Mouse (Mus musculus) lung, postnatal 36 days (tissue): Measurements from ENCODE around the gene Ifnab.

Experiments
- DNase-seq: peaks from one replicate; pipeline ENCODE4 v3.0.0; 2022; ENCODE audit warnings: mixed read lengths

Ifnab gene

DNA sequence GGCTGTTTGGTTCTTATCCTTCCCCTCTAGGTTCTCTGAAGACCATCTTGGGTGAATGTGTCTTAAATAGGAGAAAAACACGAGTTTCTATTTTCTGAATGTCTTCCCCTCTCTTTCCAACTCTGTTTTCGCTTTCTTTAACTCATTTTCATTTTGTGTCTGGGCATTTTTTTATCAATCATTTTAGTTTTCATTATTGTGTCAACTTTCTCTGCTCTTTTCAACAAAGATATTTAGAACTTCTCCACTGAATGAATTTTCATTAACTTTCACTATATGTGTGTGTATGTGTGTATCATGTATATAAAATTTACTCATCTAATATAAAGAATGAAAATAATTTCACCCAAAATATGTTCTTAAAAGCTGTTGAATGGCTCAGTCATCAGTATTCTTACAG lies at the start of gene Ifnab:
Gene Ifnab (minus strand): TSS at position 101 of the 400 bp plus-strand sequence.
- no peak for DNase-seq

DNA sequence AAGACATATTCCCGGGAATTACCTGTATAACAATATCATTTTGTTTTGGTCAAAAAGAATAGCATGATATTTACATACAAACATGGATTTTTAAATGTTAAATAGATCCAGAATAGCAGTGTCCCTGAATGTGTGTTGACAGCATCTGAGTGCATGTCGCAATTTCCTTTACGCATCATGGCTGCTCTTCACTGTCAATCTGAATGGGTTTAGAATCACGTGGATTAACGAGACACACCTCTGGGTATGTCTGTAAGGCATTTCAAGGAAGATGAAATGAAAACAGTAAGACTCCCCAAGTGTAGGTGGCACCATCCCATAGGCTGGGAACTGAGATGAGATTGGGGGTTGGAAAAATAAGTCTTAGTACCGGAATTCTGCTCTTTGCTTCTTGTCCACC lies 47.9 kb upstream of the Ifnab start:
- no peak for DNase-seq

DNA sequence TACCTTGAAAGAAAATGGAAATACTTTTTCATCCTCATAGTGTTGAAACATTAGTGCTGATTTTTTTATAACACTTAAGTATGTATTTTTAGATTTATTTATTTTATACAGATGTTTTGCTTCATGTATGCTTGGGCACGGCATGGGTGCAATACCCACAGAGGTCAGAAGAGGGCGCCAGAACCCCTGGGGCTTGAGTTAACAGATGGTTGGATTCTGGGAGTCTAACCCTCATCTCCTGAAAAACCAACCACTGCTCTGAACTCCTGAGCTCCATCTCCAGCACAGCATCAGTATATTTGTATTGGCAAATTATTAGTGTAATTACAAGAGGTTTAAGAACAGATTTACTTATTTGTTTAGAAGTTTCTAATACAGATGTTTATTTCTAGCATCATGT lies 47.3 kb upstream of the Ifnab start:
- peak; percentile 84 for DNase-seq

DNA sequence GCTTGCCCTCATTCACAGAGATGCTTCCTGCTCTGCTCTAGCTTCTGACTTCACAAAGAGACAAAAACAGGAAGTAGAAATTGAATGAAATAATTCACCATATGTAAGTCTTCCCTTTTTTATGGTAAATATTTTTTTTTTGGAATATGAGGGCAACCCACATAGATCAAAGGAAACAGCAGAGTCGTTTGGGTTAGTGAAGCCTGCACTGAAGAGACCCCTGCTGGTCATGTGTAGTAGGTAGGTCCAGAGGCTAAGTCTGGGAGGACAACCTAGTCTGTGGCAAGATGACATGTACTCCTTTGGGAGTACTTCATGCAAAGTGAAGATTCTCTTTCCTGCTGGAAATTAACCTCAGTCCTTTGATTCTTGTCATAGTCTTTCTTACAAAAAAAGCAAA lies 36.2 kb upstream of the Ifnab start:
- peak; percentile 79 for DNase-seq

DNA sequence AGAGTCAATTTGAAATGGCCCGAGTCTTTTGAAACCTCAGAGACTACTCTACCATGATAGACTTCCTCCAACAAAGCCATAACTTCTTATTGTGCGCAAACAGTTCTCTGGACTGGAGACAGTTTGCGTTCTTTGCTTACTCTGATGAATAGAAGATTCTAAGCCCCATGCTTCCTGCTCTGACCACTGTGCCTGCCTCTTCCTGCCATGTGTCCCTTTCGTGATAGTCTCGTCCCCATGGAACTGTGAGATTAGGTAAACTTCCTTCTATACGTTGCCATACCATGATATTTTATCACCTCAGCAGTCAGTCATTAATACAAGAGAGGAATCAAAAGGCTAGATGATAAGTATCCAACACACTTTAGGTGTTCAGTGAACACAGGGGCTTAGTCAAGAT lies 35.6 kb upstream of the Ifnab start:
- DNase-seq: no peak

DNA sequence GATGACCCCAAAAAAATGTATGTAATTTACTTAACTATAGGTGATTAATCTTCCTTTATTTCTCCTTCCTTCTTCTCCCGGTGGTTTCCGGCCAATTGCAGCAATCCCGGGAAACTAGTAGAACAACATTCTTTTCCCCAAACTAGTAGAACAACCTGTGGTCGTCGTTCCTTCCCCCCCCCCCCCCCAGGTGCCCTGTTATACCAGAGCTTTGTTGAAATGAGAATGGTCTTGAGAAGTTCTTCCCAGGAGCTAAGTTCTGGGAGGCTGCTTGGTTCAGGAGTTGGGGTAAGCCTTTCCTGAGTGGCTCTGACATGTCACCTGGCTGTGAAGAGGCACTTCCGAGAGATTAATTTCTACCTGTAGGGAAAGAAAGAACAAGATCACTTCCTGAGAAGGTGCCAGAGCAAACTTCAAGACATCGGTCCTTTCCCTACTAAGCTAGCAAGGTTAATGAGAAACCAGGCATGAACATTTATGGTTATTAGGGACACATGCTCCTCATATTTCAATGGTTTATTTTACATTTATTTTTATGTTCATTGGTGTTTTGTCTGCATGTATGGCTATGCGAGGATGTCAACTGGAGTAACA lies 32.4 kb upstream of the Ifnab start:
- DNase-seq: no peak

DNA sequence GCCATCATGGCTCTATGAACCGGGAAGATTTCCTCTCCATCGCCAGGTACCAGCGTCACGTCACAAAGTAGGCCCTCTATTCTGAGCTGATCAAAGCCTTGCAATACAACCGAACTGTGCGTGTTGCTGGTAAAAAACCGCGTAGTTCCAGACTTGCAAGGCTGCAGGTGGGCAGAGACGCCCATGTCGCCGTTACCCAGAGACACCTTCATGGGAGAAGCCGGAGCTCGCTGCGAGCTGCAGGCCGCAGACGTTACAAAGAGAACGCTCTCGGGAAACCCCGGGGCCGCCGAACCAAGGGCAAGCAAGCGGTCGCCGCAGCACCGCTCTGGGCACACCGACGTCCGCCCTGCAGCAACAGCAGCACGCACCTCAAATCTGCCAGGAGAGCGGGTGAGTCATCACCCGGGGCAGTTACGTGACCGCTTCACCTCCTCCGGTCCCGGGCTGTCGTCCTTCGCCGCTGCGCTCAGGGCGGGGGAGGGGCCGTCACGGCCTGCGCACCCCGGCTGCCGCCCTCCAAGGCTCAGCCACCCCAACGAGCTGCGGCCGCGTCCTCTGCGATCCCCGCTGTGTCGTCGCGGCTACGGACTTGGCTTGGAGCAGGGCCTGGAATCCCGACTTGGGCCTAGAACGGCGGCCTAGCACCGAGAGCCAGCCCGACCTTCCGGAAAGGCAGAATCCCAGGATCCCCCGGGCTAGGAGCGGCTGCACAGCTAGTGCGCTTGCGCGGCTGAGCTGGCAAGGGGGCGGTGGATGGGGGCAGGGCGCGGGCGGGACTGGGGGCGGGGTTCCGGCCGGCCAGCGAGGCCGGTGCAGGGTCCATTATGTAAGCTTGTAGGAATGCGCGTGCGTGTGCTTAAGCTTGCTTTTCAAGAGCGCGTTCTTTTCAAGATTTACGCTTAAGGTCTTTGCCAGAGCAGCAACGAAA lies 30.9 kb upstream of the Ifnab start, which contains the start of the genes Gm26566 and Klhl9:
Gene Gm26566 (plus strand): TSS at position 15 of the 931 bp plus-strand sequence.
Gene Klhl9 (minus strand): TSS at position 675 of the 931 bp plus-strand sequence.
- peak; percentile 91 for DNase-seq

DNA sequence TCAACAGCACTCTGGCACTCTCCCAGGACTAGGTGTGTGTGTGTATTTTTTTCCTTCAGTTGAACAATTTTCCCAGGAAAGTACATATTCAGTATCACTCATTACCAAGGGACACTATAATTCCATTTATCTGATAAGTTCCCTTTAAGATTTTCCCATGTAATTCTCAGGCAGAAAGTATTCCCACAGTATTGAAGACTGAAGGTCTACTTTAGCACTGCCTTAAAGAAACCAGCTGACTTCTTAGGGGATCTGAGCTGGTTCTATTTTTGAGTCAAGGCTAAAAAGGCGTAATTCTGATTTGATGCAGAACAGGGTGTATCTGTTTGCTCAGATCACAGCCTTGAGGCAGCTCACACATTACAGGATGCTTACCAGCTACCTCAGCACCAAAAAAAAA lies 27.6 kb upstream of the Ifnab start:
- DNase-seq: peak; percentile 46

DNA sequence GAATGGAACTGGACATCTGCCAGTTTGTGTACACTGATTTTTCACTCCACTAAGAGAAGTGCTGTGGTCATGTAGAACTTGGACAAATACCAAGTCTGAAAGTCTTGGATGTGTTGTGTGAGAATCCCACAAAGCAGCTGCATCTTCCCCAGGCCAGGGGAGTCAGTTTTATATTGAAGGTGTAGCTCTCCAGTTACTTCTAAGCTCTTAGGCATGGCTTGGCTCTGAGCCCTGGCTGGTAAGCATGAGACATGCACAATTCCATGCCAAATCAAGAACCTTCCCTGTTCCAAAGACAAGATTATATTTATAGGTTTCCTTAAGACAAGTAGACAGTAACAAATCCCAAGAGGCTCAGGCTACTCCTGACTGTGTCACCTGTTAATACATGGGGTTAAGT lies 23.9 kb upstream of the Ifnab start:
- no peak for DNase-seq

DNA sequence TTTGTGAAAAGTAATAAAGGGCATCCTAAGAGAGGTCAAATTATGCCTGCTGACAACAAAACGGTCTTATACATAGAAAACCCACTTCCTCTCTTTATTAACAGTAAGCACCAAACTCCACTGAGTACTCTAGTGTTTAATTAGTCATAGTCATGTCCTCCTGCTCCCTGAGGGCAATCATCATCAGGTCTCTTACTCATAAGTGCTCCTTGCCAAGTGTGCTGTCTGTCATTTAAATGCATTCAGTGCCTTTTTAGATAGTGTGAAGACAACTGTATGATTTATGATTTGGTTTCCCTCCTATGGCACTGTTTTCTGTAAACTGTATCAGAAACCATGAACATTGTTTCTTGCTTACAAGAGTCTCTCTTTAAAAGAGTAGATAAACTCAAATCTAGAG lies 23.1 kb upstream of the Ifnab start:
- DNase-seq: no peak

DNA sequence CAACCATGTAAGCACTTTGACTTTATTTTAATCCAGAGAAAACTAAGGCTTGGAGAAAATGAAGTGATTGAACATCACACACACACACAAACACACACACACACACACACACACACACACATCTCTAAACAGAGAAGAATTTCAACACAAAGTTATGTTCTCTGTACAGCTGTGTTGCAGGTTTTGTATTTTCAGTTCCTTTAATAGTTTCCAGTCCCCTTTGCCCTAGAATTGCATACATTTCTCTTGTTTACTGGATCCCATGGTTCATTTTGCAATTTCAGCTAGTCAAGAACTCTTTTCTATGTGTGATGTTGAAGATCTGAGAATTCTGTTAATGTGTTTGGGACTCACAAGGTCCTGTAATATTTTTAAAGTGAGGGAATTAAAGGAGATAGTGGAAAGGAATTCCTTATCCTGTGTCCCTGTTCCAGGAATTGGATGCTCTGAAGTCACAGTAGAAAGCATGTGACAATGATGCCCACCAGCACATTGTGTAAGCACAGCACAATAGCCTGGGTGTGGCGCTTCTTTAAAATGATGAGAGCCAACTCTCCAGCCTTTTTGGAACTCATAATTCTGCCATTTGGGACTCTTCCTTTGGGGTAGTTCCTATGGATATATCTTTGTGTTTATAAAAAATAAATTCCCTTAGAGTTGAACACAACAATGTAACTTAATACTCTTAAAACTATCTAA lies 16.1 kb upstream of the Ifnab start:
- DNase-seq: peak; percentile 53

DNA sequence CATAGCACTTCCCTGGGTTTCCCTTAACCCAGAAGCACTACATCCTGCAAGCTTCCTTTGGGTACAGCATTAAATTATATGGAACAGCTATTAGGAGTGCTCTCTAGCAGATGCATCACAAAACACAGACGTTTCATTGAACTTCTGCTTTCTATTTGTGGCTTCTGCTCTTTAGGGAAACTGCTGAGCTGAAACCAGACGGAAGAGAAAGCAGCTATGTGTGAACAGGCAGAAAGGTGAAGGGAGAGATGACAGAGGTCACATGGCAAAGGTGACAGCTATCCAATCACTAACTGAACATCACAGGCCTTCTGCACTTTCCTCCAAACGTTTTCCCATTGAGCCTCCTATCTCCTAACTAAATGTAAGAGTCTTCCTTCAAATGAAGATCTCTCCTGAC lies 14.8 kb upstream of the Ifnab start:
- DNase-seq: no peak

DNA sequence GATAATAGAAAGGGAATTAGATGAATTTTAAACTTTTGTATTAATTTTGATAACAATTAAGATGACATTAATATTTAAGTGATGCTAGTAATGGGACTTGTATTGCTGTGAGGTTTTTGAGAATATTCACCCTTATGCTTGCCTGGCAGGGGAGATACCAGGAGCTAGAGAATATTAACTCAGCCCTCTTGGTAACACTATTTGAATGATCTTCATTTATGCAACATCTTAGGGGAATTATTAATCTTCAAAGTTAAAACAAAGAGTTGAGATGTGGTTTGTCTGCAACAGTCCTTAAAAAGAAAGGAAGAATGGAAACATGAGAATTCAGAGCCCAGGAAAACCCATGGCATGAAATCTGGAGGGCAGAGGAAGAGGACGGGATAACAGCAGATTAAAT lies 8.1 kb upstream of the Ifnab start:
- DNase-seq: no peak

DNA sequence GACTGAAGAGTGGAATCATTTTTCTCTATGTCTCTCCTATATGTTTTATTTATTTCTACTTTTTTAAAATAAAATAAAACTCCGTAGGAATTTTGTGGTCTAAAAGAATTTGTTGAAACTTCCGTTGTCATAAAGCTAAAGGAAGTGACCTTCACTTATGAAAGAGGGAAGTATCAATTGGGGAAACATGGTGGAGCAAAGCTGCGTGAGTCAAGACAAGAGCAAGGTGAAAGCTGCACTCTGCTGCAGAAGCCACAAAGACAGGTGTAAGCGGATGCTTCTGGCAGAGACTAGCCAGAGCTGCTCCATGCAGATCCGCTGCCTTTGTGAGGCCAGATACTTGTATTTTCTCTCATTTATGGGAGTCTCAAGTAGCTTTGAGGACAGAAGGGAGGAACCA lies 7.6 kb upstream of the Ifnab start:
- DNase-seq: no peak

DNA sequence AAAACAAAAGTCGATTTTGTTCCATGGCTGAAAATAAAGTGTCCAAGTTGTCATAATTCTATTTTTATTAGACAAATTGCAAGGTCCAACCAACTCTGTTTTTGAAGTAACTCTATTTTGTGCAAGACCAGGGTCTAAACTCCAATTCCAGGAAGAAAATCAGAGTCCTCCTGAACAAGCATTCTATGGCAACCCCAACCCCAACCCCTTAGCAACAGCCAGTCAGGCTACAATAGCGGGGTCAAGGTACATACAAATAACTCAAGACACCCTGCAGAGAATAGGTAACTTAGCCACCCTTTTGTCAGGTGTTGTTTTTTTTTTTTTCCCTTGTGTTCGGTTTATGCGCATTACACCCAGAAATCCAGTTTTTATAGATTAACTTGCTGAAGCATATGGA lies 6.6 kb upstream of the Ifnab start:
- no peak for DNase-seq

DNA sequence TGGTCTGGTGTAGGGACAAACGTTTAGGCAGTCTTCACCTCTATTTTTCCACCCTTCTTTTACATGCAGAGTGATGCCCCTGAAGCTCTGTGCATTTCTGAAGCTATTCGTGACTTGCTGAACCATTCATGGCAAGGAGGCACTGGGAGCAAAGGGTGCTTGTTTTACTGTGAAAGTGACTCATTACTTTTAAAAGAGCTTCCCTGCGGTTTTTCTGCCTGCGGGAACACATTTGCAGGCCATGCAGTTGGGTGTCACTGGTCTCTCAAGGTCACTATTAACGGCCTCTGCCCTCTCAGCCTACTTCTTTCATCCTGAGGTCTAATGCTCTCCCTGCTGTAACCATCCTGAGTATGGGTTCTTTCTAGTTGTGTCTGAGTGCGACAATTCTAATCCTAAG lies 5.9 kb upstream of the Ifnab start:
- DNase-seq: no peak

DNA sequence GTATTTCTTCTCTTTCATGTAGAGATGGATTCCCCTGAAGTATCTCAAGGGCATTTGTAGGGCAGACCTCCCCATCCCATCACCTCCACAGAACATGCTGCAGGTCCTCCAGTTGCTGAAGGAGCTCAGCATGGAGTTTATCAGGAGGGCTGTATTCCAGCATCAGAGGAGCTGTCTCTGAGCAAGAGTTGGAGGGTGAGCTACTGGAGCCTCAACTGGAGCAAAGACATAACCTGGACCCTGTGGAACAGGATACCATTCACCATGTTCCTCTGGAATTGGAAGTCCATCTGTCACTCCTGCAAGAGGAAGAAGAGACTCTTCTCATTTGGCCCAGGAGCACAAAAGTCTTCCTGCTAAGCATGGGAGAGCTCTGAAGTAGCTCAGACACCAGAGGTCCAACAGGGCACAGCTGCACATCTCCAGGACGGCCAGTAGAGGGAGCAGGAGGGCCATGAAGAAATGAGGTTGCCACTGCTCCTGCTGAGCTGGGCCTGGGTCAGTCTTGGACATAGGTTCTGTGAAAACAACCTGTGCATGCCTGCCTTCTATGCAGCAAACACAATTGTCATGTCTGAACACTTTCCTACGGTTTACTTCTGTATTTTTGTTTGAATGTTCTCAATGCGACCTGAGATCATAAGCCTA lies 5.2 kb upstream of the Ifnab start:
- DNase-seq: peak; percentile 87

DNA sequence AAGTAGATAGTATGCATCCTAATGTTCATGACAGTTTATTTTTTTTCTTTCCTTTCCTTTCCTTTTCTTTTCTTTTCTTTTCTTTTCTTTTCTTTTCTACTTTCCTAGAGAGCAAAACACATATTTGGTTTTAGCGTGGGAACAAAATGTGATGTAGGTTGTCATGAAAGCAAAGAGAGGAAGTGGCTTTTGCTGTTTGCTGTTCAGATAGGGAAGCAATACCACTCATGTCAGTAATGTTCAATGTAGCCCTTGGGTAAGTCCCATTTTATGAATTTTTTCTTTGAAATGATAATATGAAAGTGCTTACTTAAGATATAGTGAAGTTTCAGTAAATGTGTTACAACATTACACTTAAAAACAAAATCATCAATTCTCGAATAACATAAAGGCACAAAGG lies 2.2 kb upstream of the Ifnab start:
- DNase-seq: no peak

DNA sequence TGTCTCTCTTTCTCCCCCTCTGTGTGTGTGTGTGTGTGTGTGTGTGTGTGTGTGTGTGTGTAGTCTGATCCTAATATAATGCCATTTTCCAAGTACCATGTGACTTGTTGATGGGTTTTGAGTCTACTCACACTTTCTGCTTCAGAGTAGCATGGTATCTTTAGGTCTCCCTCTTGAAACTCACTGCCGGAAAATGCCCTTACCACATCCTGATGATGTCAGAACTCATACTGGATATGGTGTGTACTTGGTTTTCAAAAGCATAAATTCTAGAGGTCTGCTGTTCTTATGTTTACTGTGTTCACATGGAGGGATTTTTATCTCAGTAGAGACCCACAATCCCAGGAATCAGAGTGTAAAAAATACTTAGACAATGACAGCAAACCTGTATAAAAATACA lies 1.4 kb upstream of the Ifnab start:
- no peak for DNase-seq

DNA sequence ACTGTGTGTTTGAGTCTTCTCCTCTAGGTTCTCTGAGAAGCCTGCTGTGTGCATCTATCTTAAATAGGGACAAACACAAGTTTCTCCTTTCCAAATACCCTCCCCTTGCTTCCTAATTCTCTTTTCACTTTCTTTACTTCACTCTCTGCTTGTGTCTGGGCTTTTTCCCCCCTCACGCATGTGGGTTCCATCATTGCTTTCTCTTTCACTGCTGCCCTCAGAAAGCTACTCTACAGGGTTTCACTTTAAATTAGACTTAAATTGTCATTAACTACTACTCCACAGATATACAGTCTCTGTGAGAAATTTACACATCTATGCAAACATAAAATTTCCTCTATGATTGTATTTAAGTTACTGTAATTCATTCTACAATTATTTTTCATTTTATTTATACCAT lies 7.3 kb downstream of the Ifnab start, which contains the start of gene Ifna2:
Gene Ifna2 (minus strand): TSS at position 101 of the 400 bp plus-strand sequence.
- no peak for DNase-seq

DNA sequence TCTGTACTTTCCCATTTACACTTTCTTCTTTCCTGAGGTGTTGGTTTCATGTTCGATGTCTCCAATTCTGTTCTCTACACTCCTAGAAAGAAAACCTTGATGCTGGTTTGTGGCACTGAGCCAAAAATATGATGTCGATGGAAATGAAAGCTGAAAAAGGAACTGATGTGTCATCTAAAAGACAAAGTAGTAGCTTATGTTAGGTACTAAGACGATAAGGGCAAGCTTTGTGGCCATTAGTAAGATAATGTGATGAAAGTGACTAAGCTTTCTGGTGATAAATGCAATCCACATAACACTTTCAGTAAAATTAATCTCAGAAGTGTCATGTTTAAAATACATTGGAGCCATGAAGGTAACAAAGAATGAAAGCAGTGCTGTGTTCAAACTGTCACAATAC lies 9.8 kb downstream of the Ifnab start:
- no peak for DNase-seq

DNA sequence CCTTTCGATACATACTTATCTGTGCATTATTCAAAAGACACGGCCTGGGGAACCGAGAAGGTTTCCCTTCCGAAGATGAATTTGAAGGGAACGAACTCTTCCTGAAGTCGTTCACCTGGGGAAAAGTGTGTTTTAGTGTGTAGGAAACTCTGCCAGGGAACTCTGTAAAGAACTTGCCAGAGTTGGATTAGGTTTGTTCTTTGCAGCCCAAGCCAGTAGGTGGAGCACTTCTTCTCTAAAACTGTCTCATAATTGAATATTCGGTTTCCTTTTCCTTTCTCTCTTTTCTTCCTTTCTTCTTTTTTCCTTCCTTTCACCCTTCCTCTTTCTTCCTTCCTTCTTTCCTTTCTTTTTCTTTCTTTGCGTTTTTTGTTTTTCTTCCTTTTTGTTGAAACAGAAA lies 10.8 kb downstream of the Ifnab start:
- DNase-seq: peak; percentile 54

DNA sequence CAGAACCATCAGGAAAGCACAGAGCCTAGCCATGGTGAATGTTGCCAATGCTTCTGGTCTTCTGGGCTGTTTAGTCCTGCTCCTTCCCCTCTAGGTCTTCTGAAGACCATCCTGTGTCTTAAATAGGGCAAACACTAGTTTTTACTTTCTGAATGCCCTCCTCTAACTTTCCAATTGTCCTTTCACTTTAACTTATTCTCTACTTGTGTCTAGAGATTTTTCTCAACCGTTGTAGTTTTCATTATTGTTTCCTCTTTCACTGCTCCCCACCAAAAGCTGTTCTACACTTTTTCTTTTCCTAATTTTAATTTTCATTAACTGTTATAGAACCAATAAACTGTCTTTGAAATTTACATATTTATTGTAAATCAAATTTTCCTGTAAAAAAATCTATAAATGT lies 14.3 kb downstream of the Ifnab start, which contains the start of gene Ifna16:
Gene Ifna16 (minus strand): TSS at position 101 of the 400 bp plus-strand sequence.
- DNase-seq: no peak
